Mouse (Mus musculus) thymus, postnatal 36 days (tissue): ENCODE data around the gene Zmym4.

ENCODE experiments used
- DNase-seq, 2 experiments: peaks; one replicate each; pipeline ENCODE4 v3.0.0; 2022; ENCODE audit warnings: mixed read lengths in 2 of 2

Gene Zmym4

DNA sequence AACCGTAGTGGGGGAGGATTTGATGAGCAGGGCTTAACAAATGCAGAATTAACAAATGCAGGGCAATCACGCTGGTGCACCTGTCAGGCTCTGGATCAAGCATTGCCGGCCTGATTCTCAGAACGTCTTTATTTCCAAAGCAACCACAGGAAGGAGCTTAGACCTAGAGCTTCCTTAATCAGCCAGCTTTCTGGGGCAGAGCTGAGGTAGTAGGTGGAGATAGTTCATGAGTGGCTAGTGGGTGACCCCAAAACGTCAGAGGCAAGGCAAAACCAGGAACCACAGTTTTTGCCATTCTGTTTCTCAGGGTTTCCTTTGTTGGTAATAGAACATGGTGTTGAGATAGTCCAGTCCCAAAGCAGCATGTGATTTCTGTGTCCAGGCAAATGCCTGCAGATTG, 153.1 kb downstream of the Zmym4 start:
- no peak for DNase-seq

DNA sequence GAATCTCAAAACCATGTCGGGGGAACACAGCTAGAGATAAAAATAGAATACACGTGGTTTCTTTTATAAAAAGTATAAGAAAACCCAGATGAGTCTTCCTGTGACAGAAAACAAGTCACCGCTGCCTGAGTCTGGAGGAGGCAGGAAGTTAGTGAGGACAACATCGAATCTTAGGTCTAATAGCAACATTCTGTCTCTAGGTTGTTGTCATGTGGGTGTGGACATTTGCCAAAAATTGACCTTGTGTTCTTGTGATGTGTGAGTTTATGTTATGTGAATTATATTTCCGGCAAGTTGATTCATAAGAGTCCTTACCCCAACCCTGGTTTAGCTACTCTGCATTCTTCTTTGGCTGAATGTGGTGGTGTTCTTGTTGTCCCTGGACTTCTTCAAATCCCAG, 154.7 kb downstream of the Zmym4 start:
- peak in 1 of 2 experiments; percentile 4 for DNase-seq
